ENCODE assay signal across 10 mouse cellular contexts in the genomic region with DNA sequence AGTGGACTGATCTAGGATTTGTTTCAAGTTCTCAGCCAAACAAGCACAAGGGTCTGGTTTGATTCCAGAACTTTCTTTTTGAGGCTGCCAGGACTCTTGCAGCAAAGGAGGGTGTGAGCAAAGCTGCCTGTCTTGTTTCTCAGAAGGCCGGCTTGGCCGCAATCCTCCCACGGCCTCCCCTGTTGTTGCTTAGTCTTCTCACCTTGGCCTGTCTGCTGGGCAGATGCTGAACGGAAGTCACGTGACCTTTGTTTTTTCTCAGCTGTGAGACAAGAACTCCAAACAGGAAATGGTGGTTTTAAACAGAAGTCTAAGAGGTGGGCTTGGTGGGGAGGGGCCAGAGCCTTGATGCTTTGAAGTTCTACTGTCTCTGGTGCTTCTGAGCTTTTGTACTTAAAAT.
DNase-seq lines count a peak whose midpoint lies in the region; ATAC-seq and TF ChIP-seq lines count a peak whose summit lies in the region.
"Had no signal": no experiment of that assay in that cellular context is flagged by ENCODE, and none has a peak within 500 bp of the region (broad histone marks: within the 10 kb centered on the region; RNA-seq: fewer than 3 reads in every experiment).

No protein-coding gene starts in this region.

- H3K36me3 ChIP-seq in testis, adult 2 months (ENCODE audit: control insufficient read depth, insufficient read depth, low read length), result no peaks in the 10 kb centered on the region
- no peaks in the 10 kb centered on the region for H3K36me3 ChIP-seq in forebrain, embryonic 13.5 days (ENCODE audit: poor library complexity, severe bottlenecking)
- H3K36me3 ChIP-seq: embryonic facial prominence, embryonic 12.5 days; limb, embryonic 15.5 days had no signal

- peaks cover 4% of the 10 kb centered on the region for H3K4me1 ChIP-seq in testis, adult 2 months (ENCODE audit: control insufficient read depth, insufficient read depth, low read length)
- 0 out of 2 replicates have a peak, but pooled peaks cover under 1% of the 10 kb centered on the region for H3K4me1 ChIP-seq in forebrain, embryonic 13.5 days
- H3K4me1 ChIP-seq: embryonic facial prominence, embryonic 12.5 days; limb, embryonic 15.5 days had no signal

- TF ChIP-seq CTCF in testis, adult 2 months (IDR thresholded peaks at IDR 0.05; ENCODE audit: control insufficient read depth, insufficient read depth, insufficient replicate concordance, low read depth, low read length), result no peak
- TF ChIP-seq CTCF in brain, embryonic 14.5 days (IDR thresholded peaks at IDR 0.05; ENCODE audit: borderline replicate concordance, extremely low read depth, insufficient read depth, insufficient read length), result no peak

- no peak overlapping the region for H3K4me2 ChIP-seq in forebrain, embryonic 13.5 days
- H3K4me2 ChIP-seq: embryonic facial prominence, embryonic 12.5 days; limb, embryonic 15.5 days had no signal

- 80% methylated on average over 5 of the region's 5 CpGs for WGBS in forebrain, embryonic 13.5 days

- H3K9ac ChIP-seq in forebrain, embryonic 13.5 days, result no peak overlapping the region
- H3K9ac ChIP-seq: embryonic facial prominence, embryonic 12.5 days; limb, embryonic 15.5 days had no signal

- no peaks in the 10 kb centered on the region for H3K9me3 ChIP-seq in forebrain, embryonic 13.5 days (replicated peaks)
- H3K9me3 ChIP-seq: embryonic facial prominence, embryonic 12.5 days; limb, embryonic 15.5 days had no signal

- TF ChIP-seq POLR2A in testis, adult 2 months (IDR thresholded peaks at IDR 0.05; ENCODE audit: control insufficient read depth, low read depth, low read length), result no peak
- no peak for TF ChIP-seq POLR2A in brain, embryonic 14.5 days (IDR thresholded peaks at IDR 0.05; ENCODE audit: borderline replicate concordance, extremely low read depth, insufficient read depth, insufficient read length, poor library complexity, severe bottlenecking)

- intact Hi-C loops in left cerebral cortex, postnatal 4 days (cut with DNase I), result loop anchor here (10.0 kb wide), 1 partner anchor 160 kb away; no protein-coding TSS in a partner anchor

- H3K27me3 ChIP-seq in testis, adult 2 months (ENCODE audit: control insufficient read depth, insufficient read depth, low read length), result no peaks in the 10 kb centered on the region
- no peaks in the 10 kb centered on the region for H3K27me3 ChIP-seq in forebrain, embryonic 13.5 days
- H3K27me3 ChIP-seq: embryonic facial prominence, embryonic 12.5 days; limb, embryonic 15.5 days had no signal

- peak; percentile 80 for ATAC-seq in inflammation-experienced regulatory T-cells, adult 6 months
- no peak for ATAC-seq in forebrain, embryonic 13.5 days

- no peak overlapping the region for H3K27ac ChIP-seq in testis, adult 2 months (ENCODE audit: control insufficient read depth, insufficient read depth, low read depth, low read length)
- no peak overlapping the region for H3K27ac ChIP-seq in forebrain, embryonic 13.5 days
- H3K27ac ChIP-seq: embryonic facial prominence, embryonic 12.5 days; limb, embryonic 15.5 days had no signal

- peak overlapping the region; percentile 2; the same call in 1 of the 2 replicates for H3K4me3 ChIP-seq in testis, adult 2 months (ENCODE audit: control insufficient read depth, low read depth, low read length)
- H3K4me3 ChIP-seq in forebrain, embryonic 13.5 days, result no peak overlapping the region
- H3K4me3 ChIP-seq: embryonic facial prominence, embryonic 12.5 days; limb, embryonic 15.5 days had no signal

- DNase-seq in testis, postnatal 10 days (ENCODE audit: low spot score), result no peak
- DNase-seq in brain, embryonic 14.5 days (ENCODE audit: low read depth), result peak; percentile 35
- DNase-seq in lung, postnatal 36 days, result peak; percentile 93
- DNase-seq in thymus, postnatal 0 days (ENCODE audit: low spot score), result peak; percentile 95
- DNase-seq in left cerebral cortex, postnatal 4 days, result no peak

Comparison
In these comparisons a context has a peak if more than half of its experiments do, and no peak if none do; other contexts are left out.
1. DNase-seq: peak in brain, embryonic 14.5 days (single experiment), lung, postnatal 36 days (single experiment) and thymus, postnatal 0 days (single experiment); none in testis, postnatal 10 days (single experiment) and left cerebral cortex, postnatal 4 days (single experiment).